Mouse (Mus musculus) G1E-ER4 (cell line): ENCODE measurements around the gene Tspan17. TPM values are rescaled to one million over a fixed set of nuclear protein-coding genes. Genes with fewer than 3 reads are reported as not detected.

Source experiments
- GATA1 ChIP-seq: IDR thresholded peaks from one replicate; pipeline ENCODE4 v1.8.0; 2012; ENCODE audit warnings: low read length, inconsistent platforms
- polyA plus RNA-seq: library from polyadenylated mRNA; stranded (reverse); fragments of >175 nt; gene quantifications from 2 replicates; pipeline ENCODE4 v1.2.3, GENCODE M21; 2012

Gene Tspan17
- polyA plus RNA-seq, 1 experiment = 0.14 TPM

- no peak for TF ChIP-seq GATA1
Observed at GRCm38 (mm10) chr13:54818399-54819254, 29.4 kb downstream of the Tspan17 start.

DNA sequence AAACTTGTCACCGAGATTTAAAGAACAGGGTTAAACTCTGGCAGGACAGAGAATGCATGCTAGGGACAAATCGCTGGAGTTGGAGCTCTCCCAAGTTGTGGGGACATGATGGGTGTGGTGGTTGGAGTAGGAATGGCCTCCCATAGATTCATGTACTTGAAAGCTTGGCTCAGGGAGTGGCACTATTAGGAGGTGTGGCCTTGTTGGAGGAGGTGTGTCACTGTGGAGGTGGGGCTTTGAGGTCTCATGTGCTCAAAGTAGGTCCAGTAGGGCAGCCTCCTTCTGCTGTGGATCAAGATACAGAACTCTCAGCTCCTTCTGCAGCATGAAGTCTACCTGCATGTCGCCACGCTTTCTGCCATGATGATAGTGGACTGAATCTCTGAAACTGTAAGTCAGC is 31.9 kb downstream of the Tspan17 start:
- TF ChIP-seq GATA1 = no peak

DNA sequence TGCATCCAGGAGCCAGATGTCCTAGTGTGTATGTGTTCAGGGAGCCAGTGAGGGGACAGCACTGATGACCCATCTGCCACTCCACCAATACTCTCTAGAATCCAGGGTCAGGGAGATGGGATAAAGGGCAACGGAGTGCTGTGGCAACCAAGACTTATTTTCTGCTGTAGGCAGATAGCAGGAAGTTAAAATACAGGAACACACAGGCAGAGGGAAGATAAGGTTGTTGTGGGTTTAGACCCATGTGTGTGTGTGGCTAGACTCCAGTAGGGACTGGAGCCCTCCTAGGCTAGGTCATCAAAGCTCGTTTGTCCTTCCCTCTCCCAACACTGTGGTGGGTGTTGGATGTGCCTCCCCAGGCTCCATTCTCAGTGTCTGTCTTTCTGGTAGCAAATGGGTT is 32.8 kb downstream of the Tspan17 start:
- TF ChIP-seq GATA1 = no peak

- no peak for TF ChIP-seq GATA1
Observed at GRCm38 (mm10) chr13:54824111-54824931, 35.1 kb downstream of the Tspan17 start.

DNA sequence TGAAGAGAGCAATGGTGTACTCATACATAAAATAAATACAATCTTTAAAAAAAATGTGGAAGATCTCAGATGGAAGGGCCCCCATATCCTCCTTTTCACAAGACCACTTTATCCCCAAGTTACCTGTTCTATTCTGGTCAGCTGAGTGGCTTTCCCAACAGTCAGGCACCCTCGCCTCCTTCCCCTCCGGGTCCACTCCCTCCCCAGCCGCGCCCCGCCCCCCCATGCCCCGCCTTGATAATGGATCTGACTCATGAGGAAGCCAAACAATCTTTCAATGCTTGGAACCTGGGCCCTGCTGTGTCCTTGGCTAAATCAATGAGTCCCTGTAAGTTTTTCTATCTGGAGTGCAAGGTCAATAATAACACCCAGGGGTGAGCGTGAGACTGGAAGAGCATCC is 38.8 kb downstream of the Tspan17 start:
- no peak for TF ChIP-seq GATA1

DNA sequence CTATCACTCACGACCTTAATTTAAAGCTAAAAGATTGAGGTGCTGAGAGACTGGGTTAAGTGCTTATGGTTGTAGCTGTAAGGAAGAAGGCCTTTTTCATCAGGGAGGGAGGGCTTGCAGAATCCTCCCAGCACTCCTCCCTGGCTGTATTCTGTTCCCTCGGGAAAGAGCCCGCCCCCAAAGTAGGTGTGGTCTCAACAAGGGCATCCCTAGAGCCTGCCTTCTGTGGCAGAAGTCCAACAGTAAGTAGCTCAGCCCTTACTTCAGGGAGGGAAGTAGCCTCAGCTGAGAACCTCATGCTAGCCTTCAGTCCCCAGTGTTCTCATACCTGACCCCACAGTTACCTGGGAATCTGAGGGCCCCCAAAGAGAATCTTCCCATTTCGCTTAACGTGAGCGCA is 39.3 kb downstream of the Tspan17 start:
- no peak for TF ChIP-seq GATA1

GRCm38 (mm10) chr13:54829450-54829849 is 40.3 kb downstream of the Tspan17 start:
- TF ChIP-seq GATA1 = no peak

DNA sequence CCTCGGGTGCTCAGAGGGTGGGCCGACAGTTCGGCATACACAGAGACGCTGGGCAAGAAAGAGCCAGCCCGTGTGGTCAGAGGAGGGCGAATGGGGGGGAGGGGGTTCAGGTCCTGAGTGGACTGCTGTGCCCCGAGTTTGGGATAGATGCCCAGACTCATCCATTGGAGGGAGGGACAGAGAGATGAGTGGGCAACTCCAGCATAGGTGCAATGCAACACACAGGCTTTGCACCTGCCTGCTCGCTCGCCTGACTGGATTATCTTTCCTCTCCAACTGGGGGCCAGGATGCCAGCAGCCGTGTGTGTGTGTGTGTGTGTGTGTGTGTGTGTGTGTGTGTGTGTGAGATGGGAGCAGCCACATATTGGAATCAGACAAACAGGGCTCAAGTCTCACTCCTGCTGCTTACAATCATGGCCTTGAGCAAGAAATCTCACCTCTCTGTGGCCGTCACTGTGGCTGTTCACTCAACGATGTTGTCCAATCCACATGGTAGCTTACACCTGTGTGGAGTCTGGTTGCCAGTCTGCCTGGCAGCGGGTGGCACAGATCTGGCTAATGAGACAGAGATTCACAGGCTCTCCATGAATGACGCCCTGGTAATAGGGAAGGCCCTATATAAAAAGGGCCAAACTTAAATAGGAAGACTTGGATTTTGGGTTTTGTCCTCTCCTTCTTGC is 47.3 kb downstream of the Tspan17 start:
- TF ChIP-seq GATA1 = no peak

DNA sequence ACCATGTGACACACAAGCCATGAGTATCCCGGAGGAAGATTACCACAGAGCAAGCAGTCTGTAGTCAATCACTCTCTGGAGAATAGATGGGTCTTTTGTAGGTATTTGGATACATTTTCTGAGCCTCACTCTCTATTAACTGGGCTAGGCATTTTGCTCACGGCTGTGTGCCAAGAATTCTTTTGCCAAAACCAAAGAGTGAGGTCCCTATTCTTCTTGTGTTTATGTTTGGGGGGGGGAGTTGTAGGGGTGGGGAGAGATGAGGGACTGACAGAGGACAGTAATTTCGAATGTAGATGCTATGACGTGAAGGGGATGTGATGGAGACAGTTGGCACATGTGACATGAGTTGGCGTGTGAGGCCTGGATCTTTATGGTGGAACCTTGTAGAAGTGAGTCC is 47.9 kb downstream of the Tspan17 start:
- no peak for TF ChIP-seq GATA1

DNA sequence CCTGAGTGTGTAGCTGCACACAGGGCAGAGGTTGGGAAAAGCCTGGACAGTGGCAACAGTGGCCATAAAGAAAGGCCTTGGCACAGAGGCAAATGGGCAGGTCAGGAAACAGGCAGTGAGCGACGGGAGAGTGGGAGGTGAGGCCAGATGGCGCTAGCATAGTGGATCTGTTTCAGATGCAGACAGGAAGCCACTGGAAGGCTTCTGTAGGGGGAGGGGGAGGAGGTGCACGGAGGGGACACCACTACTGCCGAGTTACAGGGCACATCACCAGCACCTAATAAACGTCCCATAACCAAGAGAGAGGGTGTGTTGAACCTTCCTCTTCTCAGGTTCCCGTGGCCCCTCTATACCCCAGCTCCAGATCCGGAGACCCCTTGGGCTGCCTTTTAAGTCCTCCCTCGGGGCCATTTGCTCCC is 48.3 kb downstream of the Tspan17 start:
- TF ChIP-seq GATA1 = no peak

DNA sequence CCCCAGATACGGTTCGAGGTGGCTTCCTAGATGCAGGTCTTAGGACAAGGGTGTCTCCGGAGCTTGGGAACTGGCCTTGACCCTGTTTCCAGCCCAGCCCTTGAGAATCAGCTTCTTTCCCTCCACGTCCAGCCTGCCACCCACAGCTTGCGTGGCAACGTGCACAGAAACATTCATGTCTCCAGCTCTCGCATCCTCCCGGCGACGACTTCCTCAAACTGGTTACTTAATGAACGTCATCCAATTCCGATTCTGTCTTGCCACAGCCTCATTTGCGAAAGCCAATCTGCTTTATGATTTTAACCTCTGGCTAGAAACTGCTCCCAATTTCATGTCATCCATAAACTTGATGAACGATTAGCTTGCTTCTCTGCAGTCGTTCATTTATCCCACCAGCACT is 49.4 kb downstream of the Tspan17 start:
- no peak for TF ChIP-seq GATA1

DNA sequence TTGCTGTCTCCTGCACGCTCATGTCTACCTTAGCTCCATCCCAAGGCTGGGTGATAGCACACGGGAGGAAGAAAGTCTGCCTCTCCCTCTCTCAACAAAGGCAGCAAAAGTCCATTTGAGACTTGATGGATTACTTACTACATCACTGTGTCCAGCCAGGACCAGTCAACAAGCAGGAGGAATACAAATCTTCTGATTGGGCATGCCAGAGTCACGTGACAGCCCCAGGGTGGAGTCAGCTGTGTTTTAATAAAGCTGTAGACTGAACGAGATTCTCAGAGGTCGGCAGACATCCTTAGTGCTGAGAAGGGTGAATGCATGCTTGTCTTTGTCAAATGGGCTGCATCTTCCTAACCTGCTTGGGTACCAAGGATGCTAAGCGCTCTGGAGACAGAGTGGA is 50.0 kb downstream of the Tspan17 start:
- TF ChIP-seq GATA1 = no peak

DNA sequence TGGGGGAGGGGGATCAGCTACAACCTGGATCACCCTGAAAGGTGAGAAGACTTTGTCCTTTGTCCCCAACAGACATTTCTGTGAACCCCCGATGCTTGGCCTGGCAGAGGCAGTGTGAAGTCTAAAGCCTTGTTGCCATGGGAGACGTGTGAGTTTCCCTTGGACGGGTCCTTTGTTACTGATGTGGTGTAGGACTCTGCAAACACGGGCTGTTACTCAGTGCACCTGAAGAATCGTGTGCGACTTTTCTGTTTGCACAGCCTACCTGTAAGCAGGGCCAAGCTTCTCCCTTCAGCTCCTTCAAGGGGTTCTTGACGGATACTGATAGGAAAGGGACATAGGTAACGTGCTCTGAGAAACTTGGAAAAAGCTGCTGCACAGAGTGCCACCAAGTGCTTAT is 55.4 kb downstream of the Tspan17 start:
- TF ChIP-seq GATA1 = no peak

Other genes starting within 250 kb of the Tspan17 start
- 39.7 and 48.4 TPM in 2 replicates for gene 4833439L19Rik, start 223.9 kb upstream of the Tspan17 start, polyA plus RNA-seq
- gene Arl10, start 214.4 kb upstream of the Tspan17 start, polyA plus RNA-seq = 8.0 and 12.2 TPM in 2 replicates
- gene Nop16, start 199.3 kb upstream of the Tspan17 start, polyA plus RNA-seq = 77.4 and 101 TPM in 2 replicates
- gene Higd2a, start 199.2 kb upstream of the Tspan17 start, polyA plus RNA-seq = 13.0 and 86.8 TPM in 2 replicates
- gene Cltb, start 178.0 kb upstream of the Tspan17 start, polyA plus RNA-seq = 67.4 and 91.2 TPM in 2 replicates
- 22.1 and 26.1 TPM in 2 replicates for gene Faf2, start 167.6 kb upstream of the Tspan17 start, polyA plus RNA-seq
- gene Rnf44, start 95.5 kb upstream of the Tspan17 start, polyA plus RNA-seq = 269 and 288 TPM in 2 replicates
- gene Cdhr2, start 87.9 kb upstream of the Tspan17 start, polyA plus RNA-seq = not detected in 2 replicates
- not detected in 2 replicates for gene Gprin1, start 39.5 kb upstream of the Tspan17 start, polyA plus RNA-seq
- gene Sncb, start 22.8 kb upstream of the Tspan17 start, polyA plus RNA-seq = not detected in 2 replicates
- not detected in 2 replicates for gene Eif4e1b, start 5.4 kb upstream of the Tspan17 start, polyA plus RNA-seq
- not detected in 2 replicates for gene Unc5a, start 160.0 kb downstream of the Tspan17 start, polyA plus RNA-seq
- gene Hk3, start 232.0 kb downstream of the Tspan17 start, polyA plus RNA-seq = not detected in 2 replicates